Mouse (Mus musculus): ENCODE data around the gene Nfasc. TPM values are rescaled to one million over a fixed set of nuclear protein-coding genes. Genes with fewer than 3 reads are reported as not detected.

Gene Nfasc
- polyA plus RNA-seq, 1 experiment, result 0.49 TPM

GRCm38 (mm10) chr1:132541171-132541823 is 200.3 kb downstream of the Nfasc start:
- Histone ChIP-seq H3K36me3 (ENCODE audit: control insufficient read depth, insufficient read depth, low read length) (no peaks in the 10 kb centered on the region), H3K27me3 (ENCODE audit: control insufficient read depth, insufficient read depth, low read length) (no peaks in the 10 kb centered on the region), H3K27ac (ENCODE audit: control insufficient read depth, insufficient read depth, low read depth, low read length) (no peak overlapping the region), H3K4me1 (ENCODE audit: control insufficient read depth, insufficient read depth, low read length) (no peaks in the 10 kb centered on the region), H3K4me3 (ENCODE audit: control insufficient read depth, low read depth, low read length) (no peak overlapping the region)
- TF ChIP-seq POLR2A (IDR thresholded peaks at IDR 0.05; ENCODE audit: control insufficient read depth, low read depth, low read length) (no peak), CTCF (IDR thresholded peaks at IDR 0.05; ENCODE audit: control insufficient read depth, insufficient read depth, insufficient replicate concordance, low read depth, low read length) (no peak)

DNA sequence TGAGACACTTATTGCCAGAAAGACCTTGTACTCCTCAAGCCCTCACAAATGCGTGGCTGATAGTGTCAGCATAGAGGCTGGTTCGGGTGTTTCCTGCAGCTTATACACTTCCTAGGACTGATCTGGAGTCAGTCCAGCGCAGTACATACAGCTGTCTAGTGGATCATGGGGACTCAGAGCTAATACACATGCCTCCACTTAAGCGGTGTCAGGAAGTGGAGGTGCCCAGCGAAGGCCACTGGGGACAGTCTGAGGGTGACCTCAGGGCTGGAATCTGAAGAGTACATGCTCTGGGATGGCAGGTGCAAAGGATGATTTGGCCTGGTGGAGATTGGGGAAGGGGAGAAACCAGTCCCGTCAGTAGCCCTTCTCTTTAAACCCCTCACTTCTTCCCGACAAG is 200.9 kb downstream of the Nfasc start:
- no peak for TF ChIP-seq POLR2A (IDR thresholded peaks at IDR 0.05; ENCODE audit: control insufficient read depth, low read depth, low read length)
- TF ChIP-seq CTCF (IDR thresholded peaks at IDR 0.05; ENCODE audit: control insufficient read depth, insufficient read depth, insufficient replicate concordance, low read depth, low read length), result no peak
- Histone ChIP-seq H3K36me3 (ENCODE audit: control insufficient read depth, insufficient read depth, low read length) (no peaks in the 10 kb centered on the region), H3K27ac (ENCODE audit: control insufficient read depth, insufficient read depth, low read depth, low read length) (no peak overlapping the region), H3K4me1 (ENCODE audit: control insufficient read depth, insufficient read depth, low read length) (no peaks in the 10 kb centered on the region), H3K4me3 (ENCODE audit: control insufficient read depth, low read depth, low read length) (no peak overlapping the region), H3K27me3 (ENCODE audit: control insufficient read depth, insufficient read depth, low read length) (no peaks in the 10 kb centered on the region)

- no peak overlapping the region for H3K4me3 ChIP-seq (ENCODE audit: control insufficient read depth, low read depth, low read length)
- TF ChIP-seq CTCF (IDR thresholded peaks at IDR 0.05; ENCODE audit: control insufficient read depth, insufficient read depth, insufficient replicate concordance, low read depth, low read length) (no peak), POLR2A (IDR thresholded peaks at IDR 0.05; ENCODE audit: control insufficient read depth, low read depth, low read length) (no peak)
- H3K36me3 ChIP-seq (ENCODE audit: control insufficient read depth, insufficient read depth, low read length), result no peaks in the 10 kb centered on the region
- H3K4me1 ChIP-seq (ENCODE audit: control insufficient read depth, insufficient read depth, low read length), result no peaks in the 10 kb centered on the region
- H3K27me3 ChIP-seq (ENCODE audit: control insufficient read depth, insufficient read depth, low read length), result no peaks in the 10 kb centered on the region
- H3K27ac ChIP-seq (ENCODE audit: control insufficient read depth, insufficient read depth, low read depth, low read length), result no peak overlapping the region
These were observed 203.9 kb downstream of the Nfasc start for GRCm38 (mm10) chr1:132537736-132538135.

GRCm38 (mm10) chr1:132536416-132536815 is 205.2 kb downstream of the Nfasc start:
- no peak for TF ChIP-seq POLR2A (IDR thresholded peaks at IDR 0.05; ENCODE audit: control insufficient read depth, low read depth, low read length)
- TF ChIP-seq CTCF (IDR thresholded peaks at IDR 0.05; ENCODE audit: control insufficient read depth, insufficient read depth, insufficient replicate concordance, low read depth, low read length), result no peak
- no peaks in the 10 kb centered on the region for H3K27me3 ChIP-seq (ENCODE audit: control insufficient read depth, insufficient read depth, low read length)

DNA sequence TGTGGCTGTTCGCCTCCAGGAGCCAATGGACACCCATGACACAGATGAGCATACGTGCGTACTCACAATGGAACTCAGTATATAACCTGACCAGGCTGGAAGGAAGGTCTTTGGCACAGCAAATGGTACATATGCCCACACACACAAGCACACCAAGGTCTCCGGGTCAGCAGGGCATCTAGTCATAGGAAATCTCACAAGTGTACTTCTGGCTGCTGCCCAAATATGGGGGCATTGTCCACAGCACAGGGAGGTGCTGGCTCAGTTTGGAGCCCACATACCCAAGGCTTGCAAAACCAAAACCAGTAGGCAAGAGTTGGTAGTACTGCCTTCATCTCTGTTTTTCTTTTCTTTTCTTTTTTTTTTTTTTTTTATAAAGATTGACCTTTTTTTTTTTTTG is 206.1 kb downstream of the Nfasc start:
- TF ChIP-seq POLR2A (IDR thresholded peaks at IDR 0.05; ENCODE audit: control insufficient read depth, low read depth, low read length) (no peak), CTCF (IDR thresholded peaks at IDR 0.05; ENCODE audit: control insufficient read depth, insufficient read depth, insufficient replicate concordance, low read depth, low read length) (no peak)
- H3K4me1 ChIP-seq (ENCODE audit: control insufficient read depth, insufficient read depth, low read length), result no peaks in the 10 kb centered on the region
- H3K36me3 ChIP-seq (ENCODE audit: control insufficient read depth, insufficient read depth, low read length), result no peaks in the 10 kb centered on the region
- H3K27ac ChIP-seq (ENCODE audit: control insufficient read depth, insufficient read depth, low read depth, low read length), result no peak overlapping the region
- H3K4me3 ChIP-seq (ENCODE audit: control insufficient read depth, low read depth, low read length), result no peak overlapping the region
- no peaks in the 10 kb centered on the region for H3K27me3 ChIP-seq (ENCODE audit: control insufficient read depth, insufficient read depth, low read length)

More at GRCm38 (mm10) chr1:132536416-132536815, 205.2 kb downstream of the Nfasc start:
- Histone ChIP-seq H3K36me3 (ENCODE audit: control insufficient read depth, insufficient read depth, low read length) (no peaks in the 10 kb centered on the region), H3K27ac (ENCODE audit: control insufficient read depth, insufficient read depth, low read depth, low read length) (no peak overlapping the region), H3K4me3 (ENCODE audit: control insufficient read depth, low read depth, low read length) (no peak overlapping the region), H3K4me1 (ENCODE audit: control insufficient read depth, insufficient read depth, low read length) (no peaks in the 10 kb centered on the region)

DNA sequence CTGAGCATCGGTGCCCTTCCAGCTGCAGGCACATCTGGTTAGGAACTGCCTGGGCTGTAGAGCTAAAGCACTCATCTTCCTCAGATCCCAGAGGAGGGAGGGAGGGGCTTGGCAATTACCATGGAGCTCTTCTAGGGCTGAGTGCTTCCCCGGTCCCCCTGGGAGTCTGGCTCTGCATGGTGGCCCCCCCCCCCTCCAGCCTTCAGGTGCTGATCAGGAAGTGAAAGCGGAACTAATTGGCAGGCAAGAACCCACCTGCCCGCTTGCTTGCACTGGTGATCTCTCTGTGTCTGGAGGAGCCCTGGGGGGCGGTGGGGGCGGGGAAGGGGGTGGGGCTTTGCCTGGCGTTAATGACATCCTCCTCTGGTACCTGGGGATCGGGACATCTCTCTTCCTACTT is 207.8 kb downstream of the Nfasc start:
- TF ChIP-seq CTCF (IDR thresholded peaks at IDR 0.05; ENCODE audit: control insufficient read depth, insufficient read depth, insufficient replicate concordance, low read depth, low read length) (no peak), POLR2A (IDR thresholded peaks at IDR 0.05; ENCODE audit: control insufficient read depth, low read depth, low read length) (no peak)
- H3K4me3 ChIP-seq (ENCODE audit: control insufficient read depth, low read depth, low read length), result no peak overlapping the region
- no peaks in the 10 kb centered on the region for H3K36me3 ChIP-seq (ENCODE audit: control insufficient read depth, insufficient read depth, low read length)
- no peaks in the 10 kb centered on the region for H3K4me1 ChIP-seq (ENCODE audit: control insufficient read depth, insufficient read depth, low read length)
- no peak overlapping the region for H3K27ac ChIP-seq (ENCODE audit: control insufficient read depth, insufficient read depth, low read depth, low read length)
- no peaks in the 10 kb centered on the region for H3K27me3 ChIP-seq (ENCODE audit: control insufficient read depth, insufficient read depth, low read length)

- Histone ChIP-seq H3K4me1 (ENCODE audit: control insufficient read depth, insufficient read depth, low read length) (no peaks in the 10 kb centered on the region), H3K4me3 (ENCODE audit: control insufficient read depth, low read depth, low read length) (no peak overlapping the region), H3K27ac (ENCODE audit: control insufficient read depth, insufficient read depth, low read depth, low read length) (no peak overlapping the region), H3K36me3 (ENCODE audit: control insufficient read depth, insufficient read depth, low read length) (no peaks in the 10 kb centered on the region), H3K27me3 (ENCODE audit: control insufficient read depth, insufficient read depth, low read length) (no peaks in the 10 kb centered on the region)
- no peak for TF ChIP-seq CTCF (IDR thresholded peaks at IDR 0.05; ENCODE audit: control insufficient read depth, insufficient read depth, insufficient replicate concordance, low read depth, low read length)
These were observed 209.1 kb downstream of the Nfasc start for GRCm38 (mm10) chr1:132532521-132532920.
